Mouse (Mus musculus): ENCODE data around the gene Mef2b.

Mef2b gene

Small RNAs within 50 kb of the gene (microRNA-seq; reads per million reads assigned to microRNA genes)
- 0 reads per million in 2 experiments for gene Mir7066

All from adrenal gland (tissue).